Comparison of ENCODE assay signal across 8 mouse cellular contexts in genomic region chr17:79052088-79052812, GRCm38 (mm10). TPM values are rescaled to one million over a fixed set of nuclear protein-coding genes. Genes with fewer than 3 reads are reported as not detected.
A peak's percentile ranks its signal among the peaks of the same experiment; 100 is the strongest.
DNase-seq lines count a peak whose midpoint lies in the region; ATAC-seq and TF ChIP-seq lines count a peak whose summit lies in the region.

No protein-coding gene starts in this region.

- TF ChIP-seq EP300 in lung, postnatal 0 days (IDR thresholded peaks at IDR 0.05): no peak

- no peak overlapping the region for H3K27ac ChIP-seq in cerebellum, adult 2 months (ENCODE audit: insufficient read depth, low read length)
- H3K27ac ChIP-seq in hindbrain, embryonic 10.5 days: peak overlapping the region; percentile 76
- no peak overlapping the region for H3K27ac ChIP-seq in lung, postnatal 0 days (ENCODE audit: low read length)

- TF ChIP-seq POLR2A in cerebellum, adult 2 months (IDR thresholded peaks at IDR 0.05; ENCODE audit: borderline replicate concordance, insufficient read depth, low read length): no peak

- no peak overlapping the region for H3K9ac ChIP-seq in lung, postnatal 0 days (replicated peaks; ENCODE audit: low read depth)

- no peaks in the 10 kb centered on the region for H3K9me3 ChIP-seq in E14TG2a.4 (ENCODE audit: low read length)
- H3K9me3 ChIP-seq in hindbrain, embryonic 10.5 days: no peaks in the 10 kb centered on the region
- H3K9me3 ChIP-seq in lung, postnatal 0 days (ENCODE audit: low read length): no peaks in the 10 kb centered on the region

- H3K4me3 ChIP-seq in E14TG2a.4 (replicated peaks; ENCODE audit: low read length): peak overlapping the region; percentile 84
- H3K4me3 ChIP-seq in cerebellum, adult 2 months (replicated peaks; ENCODE audit: insufficient read depth, low read depth, low read length): peak overlapping the region; percentile 46
- H3K4me3 ChIP-seq in hindbrain, embryonic 10.5 days: peak overlapping the region; percentile 73
- peak overlapping the region; percentile 51 for H3K4me3 ChIP-seq in lung, postnatal 0 days (ENCODE audit: low read depth, low read length)

- peaks cover 12% of the 10 kb centered on the region for H3K4me1 ChIP-seq in E14TG2a.4 (replicated peaks; ENCODE audit: low read depth, low read length)
- no peaks in the 10 kb centered on the region for H3K4me1 ChIP-seq in cerebellum, adult 2 months (ENCODE audit: control insufficient read depth, insufficient read depth, low read length)
- peaks cover 15% of the 10 kb centered on the region; the same call in 1 of the 2 replicates for H3K4me1 ChIP-seq in hindbrain, embryonic 10.5 days (replicated peaks)
- H3K4me1 ChIP-seq in lung, postnatal 0 days (ENCODE audit: insufficient read depth, low read depth, low read length): no peaks in the 10 kb centered on the region; the same call in 1 of the 2 replicates

- under 1% methylated on average over 45 of the region's 45 CpGs for WGBS in cerebellum, adult 2 months
- WGBS in hindbrain, embryonic 10.5 days: under 1% methylated on average over 45 of the region's 45 CpGs
- WGBS in lung, postnatal 0 days: under 1% methylated on average over 43 of the region's 45 CpGs

- H3K4me2 ChIP-seq in lung, postnatal 0 days (replicated peaks; ENCODE audit: low read depth, low read length): peak overlapping the region; percentile 96

- H3K36me3 ChIP-seq in E14TG2a.4 (ENCODE audit: insufficient read depth, low read length): no peaks in the 10 kb centered on the region
- H3K36me3 ChIP-seq in hindbrain, embryonic 10.5 days: no peaks in the 10 kb centered on the region
- H3K36me3 ChIP-seq in lung, postnatal 0 days (ENCODE audit: insufficient read depth, low read length): no peaks in the 10 kb centered on the region

- peak; percentile 83 for ATAC-seq in lung, postnatal 0 days

- peak; percentile 12 to 21 for DNase-seq in cerebellum, adult 2 months
- peak; percentile 23 to 77 for DNase-seq in frontal cortex, adult 2 months (ENCODE audit: extremely low spot score in 1 of 2, low spot score in 1 of 2)
- peak; percentile 68 for DNase-seq in hindbrain, embryonic 10.5 days (ENCODE audit: low spot score)
- DNase-seq in layer of hippocampus, postnatal 14 days (ENCODE audit: low spot score in 2 of 2): peak; percentile 65
- DNase-seq in lung, postnatal 0 days (ENCODE audit: low spot score): peak; percentile 80
- peak; percentile 47 for DNase-seq in ovary, adult 18-20 months (ENCODE audit: low spot score)
- DNase-seq in thymus, postnatal 14 days: peak; percentile 78

- H3K27me3 ChIP-seq in E14TG2a.4 (ENCODE audit: insufficient read depth, low read length): peaks cover 21% of the 10 kb centered on the region
- no peaks in the 10 kb centered on the region for H3K27me3 ChIP-seq in cerebellum, adult 2 months (ENCODE audit: control insufficient read depth, insufficient read depth, low read length)
- peaks cover 24% of the 10 kb centered on the region for H3K27me3 ChIP-seq in hindbrain, embryonic 10.5 days (ENCODE audit: insufficient read depth, poor library complexity, severe bottlenecking)
- H3K27me3 ChIP-seq in lung, postnatal 0 days (replicated peaks; ENCODE audit: insufficient read depth, low read length): no peaks in the 10 kb centered on the region

- TF ChIP-seq CTCF in E14TG2a.4 (conservative IDR thresholded peaks at IDR 0.05; ENCODE audit: low read length): no peak
- no peak for TF ChIP-seq CTCF in cerebellum, adult 2 months (IDR thresholded peaks at IDR 0.05; ENCODE audit: borderline replicate concordance, insufficient read depth, low read depth, low read length)
- peak; percentile 40 for TF ChIP-seq CTCF in lung, postnatal 0 days (IDR thresholded peaks at IDR 0.05)

RNA-seq across cellular contexts. Expression of gene Qpct, which starts 0.5 kb away (rescaled TPM):
- 8.7 and 10.1 TPM in 2 replicates for polyA plus RNA-seq in cerebellum, adult 2 months (2012; rRNA removed)
- polyA plus RNA-seq in frontal cortex, adult 2 months (2012; rRNA removed): 18.5 and 20.2 TPM in 2 replicates
- 4.6 and 5.1 TPM in 2 replicates for polyA plus RNA-seq in hindbrain, embryonic 10.5 days (2016; fragmentation: Nextera tagmentation; extraction: Ambion mirVana)
- 10 to 100 TPM; 16.3 to 18.8 TPM for total RNA-seq in layer of hippocampus, postnatal 14 days (2021)
- polyA plus RNA-seq in lung, postnatal 0 days (2015; fragmentation: Nextera tagmentation; extraction: Ambion mirVana): 26.1 and 27.1 TPM in 2 replicates

RNA-seq across cellular contexts. Expression of gene Prkd3, which starts 31.6 kb away (rescaled TPM):
- 11.1 and 14.7 TPM in 2 replicates for polyA plus RNA-seq in cerebellum, adult 2 months (2012; rRNA removed)
- polyA plus RNA-seq in frontal cortex, adult 2 months (2012; rRNA removed): 12.1 and 12.4 TPM in 2 replicates
- polyA plus RNA-seq in hindbrain, embryonic 10.5 days (2016; fragmentation: Nextera tagmentation; extraction: Ambion mirVana): 34.4 and 42.7 TPM in 2 replicates
- total RNA-seq in layer of hippocampus, postnatal 14 days (2021): 10 to 100 TPM; 16.2 to 16.8 TPM
- 24.1 and 27.6 TPM in 2 replicates for polyA plus RNA-seq in lung, postnatal 0 days (2015; fragmentation: Nextera tagmentation; extraction: Ambion mirVana)

Comparison
In these comparisons a context has a peak if more than half of its experiments do, and no peak if none do; other contexts are left out.
1. DNase-seq: peak in every context shown above with its lines; median percentile 80 in lung, postnatal 0 days; 78 in thymus, postnatal 14 days; 68 in hindbrain, embryonic 10.5 days; 65 in layer of hippocampus, postnatal 14 days; 50 in frontal cortex, adult 2 months; 47 in ovary, adult 18-20 months; 16 in cerebellum, adult 2 months.